Mouse (Mus musculus): ENCODE results near the gene Zfy1. TPM values are rescaled to one million over a fixed set of nuclear protein-coding genes. Genes with fewer than 3 reads are reported as not detected.
"Not testable (repeated sequence)": the region's sequence is repeated elsewhere in the genome, so short reads cannot be mapped to it uniquely, and the experiment has no call there.

The Zfy1 gene
- polyA plus RNA-seq (2014; fragmentation: Nextera tagmentation; extraction: Ambion mirVana), result not detected in 2 replicates

- not testable (repeated sequence) for H3K9ac ChIP-seq (replicated peaks; ENCODE audit: low read depth, low read length); ATAC-seq (ENCODE audit: insufficient number of reproducible peaks, insufficient read depth, low FRiP score, low read depth); H3K4me3 ChIP-seq (ENCODE audit: low read depth, low read length); H3K4me1 ChIP-seq (ENCODE audit: control insufficient read depth, insufficient read depth, low read length); H3K27me3 ChIP-seq (ENCODE audit: control insufficient read depth, insufficient read depth, low read length); H3K27ac ChIP-seq (ENCODE audit: low read length); H3K36me3 ChIP-seq (ENCODE audit: control insufficient read depth, insufficient read depth, low read length); H3K4me2 ChIP-seq (replicated peaks; ENCODE audit: low read depth, low read length); H3K9me3 ChIP-seq (ENCODE audit: control insufficient read depth, low read depth, low read length)
- WGBS, result no CpG with 5 or more reads among the region's 11 CpGs
Measured at GRCm38 (mm10) chrY:797309-797708, at the start of gene Zfy1. Gene Zfy1 (minus strand): TSS chrY:797409.

DNA sequence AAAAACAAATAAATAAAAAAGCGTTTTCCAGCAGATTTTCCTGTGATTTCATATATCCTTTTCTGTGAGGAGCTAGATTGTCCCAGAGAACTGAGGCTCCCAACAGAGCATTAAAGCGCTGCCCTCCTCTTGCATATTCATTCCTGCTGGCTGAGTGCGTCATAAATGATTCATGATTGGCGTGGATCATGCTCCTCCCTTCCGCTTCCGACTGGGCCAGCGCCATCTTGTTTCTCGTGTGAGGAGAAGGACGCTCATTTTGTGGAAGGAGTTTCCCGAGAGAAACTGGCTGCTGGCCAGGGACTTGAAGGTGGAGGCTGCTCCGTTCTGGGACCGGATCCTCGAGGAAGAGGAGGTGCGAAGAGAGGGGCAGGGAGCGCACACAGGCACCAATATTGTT, 21.2 kb upstream of the Zfy1 start, which contains the start of gene Uba1y:
Gene Uba1y, plus strand, starts transcription at position 254 of the 400 bp plus-strand sequence.
- H3K4me1 ChIP-seq (ENCODE audit: control insufficient read depth, insufficient read depth, low read length), result no peaks in the 10 kb centered on the region
- no peak within 1 kb of the TSS for H3K27ac ChIP-seq (ENCODE audit: low read length)
- H3K36me3 ChIP-seq (ENCODE audit: control insufficient read depth, insufficient read depth, low read length), result no peaks in the 10 kb centered on the region
- H3K4me2 ChIP-seq (replicated peaks; ENCODE audit: low read depth, low read length), result no peak within 1 kb of the TSS
- WGBS, result 91% methylated on average over 8 of the region's 15 CpGs
- ATAC-seq (ENCODE audit: insufficient number of reproducible peaks, insufficient read depth, low FRiP score, low read depth), result no peak
- H3K27me3 ChIP-seq (ENCODE audit: control insufficient read depth, insufficient read depth, low read length), result no peaks in the 10 kb centered on the region
- no peak within 1 kb of the TSS for H3K4me3 ChIP-seq (ENCODE audit: low read depth, low read length)
- no peak within 1 kb of the TSS for H3K9ac ChIP-seq (replicated peaks; ENCODE audit: low read depth, low read length)
- no peaks in the 10 kb centered on the region for H3K9me3 ChIP-seq (ENCODE audit: control insufficient read depth, low read depth, low read length)

DNA sequence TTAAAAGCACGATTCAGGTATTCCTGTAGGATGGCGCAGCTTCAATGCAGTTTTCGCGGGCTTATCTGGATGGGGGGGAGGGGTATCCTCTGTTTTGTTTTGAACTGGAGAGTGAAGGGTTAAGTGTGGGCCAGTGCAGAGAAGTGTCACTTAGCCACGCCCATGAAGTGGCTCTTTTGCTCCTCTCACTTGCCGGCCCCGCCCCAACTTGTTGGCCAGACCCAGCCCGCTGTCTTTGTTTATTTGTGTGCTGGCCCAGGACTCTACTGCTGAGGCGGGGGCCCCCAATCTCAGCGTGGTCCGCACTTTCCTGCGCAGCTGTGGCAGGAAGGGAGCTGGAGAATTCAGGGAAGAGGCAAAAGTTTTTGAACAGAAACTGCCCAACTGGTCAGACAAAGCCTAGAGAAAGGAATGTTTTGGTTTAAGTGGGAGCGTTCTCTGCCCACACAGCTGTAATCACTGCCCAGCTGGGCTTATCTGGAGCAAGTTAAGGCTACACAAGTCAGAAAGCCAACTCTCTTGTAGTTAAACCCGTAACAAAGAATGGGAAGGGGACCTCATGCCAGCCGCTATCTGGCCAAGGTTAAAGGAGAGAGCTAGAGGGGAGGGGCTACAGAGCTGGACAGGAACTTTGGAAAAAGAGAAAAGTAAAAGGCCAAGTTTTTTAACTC, 11.9 kb upstream of the Zfy1 start:
- ATAC-seq (ENCODE audit: insufficient number of reproducible peaks, insufficient read depth, low FRiP score, low read depth), result peak; percentile 83; the same call in 1 of the 2 replicates

More for the DNA sequence above, 11.9 kb upstream of the Zfy1 start:
- Histone ChIP-seq H3K27ac (ENCODE audit: low read length) (no peak overlapping the region), H3K9me3 (ENCODE audit: control insufficient read depth, low read depth, low read length) (no peaks in the 10 kb centered on the region), H3K4me3 (ENCODE audit: low read depth, low read length) (peak overlapping the region; percentile 12), H3K36me3 (ENCODE audit: control insufficient read depth, insufficient read depth, low read length) (no peaks in the 10 kb centered on the region), H3K27me3 (ENCODE audit: control insufficient read depth, insufficient read depth, low read length) (no peaks in the 10 kb centered on the region), H3K4me1 (ENCODE audit: control insufficient read depth, insufficient read depth, low read length) (no peaks in the 10 kb centered on the region), H3K9ac (replicated peaks; ENCODE audit: low read depth, low read length) (no peak overlapping the region), H3K4me2 (replicated peaks; ENCODE audit: low read depth, low read length) (peak overlapping the region; percentile 27)
- WGBS, result 2% methylated on average over 10 of the region's 15 CpGs

Other genes with a start within 250 kb of the Zfy1 start
- gene Uba1y, start 21.2 kb upstream of the Zfy1 start, polyA plus RNA-seq (2014; fragmentation: Nextera tagmentation; extraction: Ambion mirVana), result 0.10 TPM in 1 of 2 replicates, not detected in the other
- gene Kdm5d, start 100.4 kb upstream of the Zfy1 start, polyA plus RNA-seq (2014; fragmentation: Nextera tagmentation; extraction: Ambion mirVana), result 33.4 TPM in 1 of 2 replicates, not detected in the other
- gene Eif2s3y, start 213.1 kb upstream of the Zfy1 start, polyA plus RNA-seq (2014; fragmentation: Nextera tagmentation; extraction: Ambion mirVana), result 82.7 TPM in 1 of 2 replicates, not detected in the other

All from stomach, embryonic 14.5 days (tissue).